Mouse (Mus musculus) cortical plate, adult 2 months (tissue): ENCODE results near the gene Tm6sf2. TPM values are rescaled to one million over a fixed set of nuclear protein-coding genes. Genes with fewer than 3 reads are reported as not detected.

Experiments used
- H3K27ac ChIP-seq: fragments of 200-500 bp; 2 replicates; pipeline ENCODE4 v1.5.1; 2012; ENCODE audit warnings: low read length, control low read depth, inconsistent platforms; ENCODE audit not compliant: insufficient read depth
- H3K4me1 ChIP-seq: fragments of 200-500 bp; 2 replicates; pipeline ENCODE4 v1.6.1; 2011; ENCODE audit warnings: low read length; ENCODE audit not compliant: control insufficient read depth, insufficient read depth
- H3K4me3 ChIP-seq: fragments of 200-500 bp; 2 replicates; pipeline ENCODE4 v1.5.1; 2011; ENCODE audit warnings: mild to moderate bottlenecking, low read length, control low read depth; ENCODE audit not compliant: insufficient read depth
- CTCF ChIP-seq: fragments of 200-500 bp; IDR thresholded peaks from 2 replicates; pipeline ENCODE4 v1.5.1; 2011; ENCODE audit warnings: mild to moderate bottlenecking, control low read depth, low read length; ENCODE audit not compliant: insufficient read depth; ENCODE audit errors: extremely low read depth
- POLR2A ChIP-seq: fragments of 200-500 bp; IDR thresholded peaks from 2 replicates; pipeline ENCODE4 v1.6.1; 2011; ENCODE audit warnings: mild to moderate bottlenecking, low read length, control low read depth; ENCODE audit not compliant: insufficient read depth; ENCODE audit errors: extremely low read depth
- polyA plus RNA-seq: library from polyadenylated mRNA; depleted of rRNA; stranded (reverse); fragments of >200 nt; gene quantifications from 2 replicates; pipeline ENCODE4 v1.2.3, GENCODE M21; 2012

Tm6sf2 gene
- polyA plus RNA-seq, 1 experiment, result 6.4 TPM

- H3K27ac ChIP-seq, result no peak overlapping the region
- TF ChIP-seq CTCF, result peak; percentile 79
- TF ChIP-seq POLR2A, result no peak
These were observed 15.3 kb downstream of the Tm6sf2 start for GRCm38 (mm10) chr8:70087836-70088650.

GRCm38 (mm10) chr8:70089296-70089960 lies 16.7 kb downstream of the Tm6sf2 start:
- TF ChIP-seq CTCF (no peak), POLR2A (no peak)
- Histone ChIP-seq H3K27ac (no peak overlapping the region), H3K4me1 (no peaks in the 10 kb centered on the region; the same call in 1 of the 2 replicates), H3K4me3 (no peak overlapping the region)

More at GRCm38 (mm10) chr8:70087836-70088650, 15.3 kb downstream of the Tm6sf2 start:
- Histone ChIP-seq H3K4me3 (peak overlapping the region; percentile 9), H3K4me1 (no peaks in the 10 kb centered on the region; the same call in 1 of the 2 replicates)

GRCm38 (mm10) chr8:70092786-70093185 lies 20.1 kb downstream of the Tm6sf2 start:
- Histone ChIP-seq H3K27ac (0 out of 2 replicates have a peak overlapping the region, but pooled peaks have one; percentile 18), H3K4me1 (no peaks in the 10 kb centered on the region; the same call in 1 of the 2 replicates), H3K4me3 (no peak overlapping the region)
- no peak for TF ChIP-seq CTCF

- peak overlapping the region; percentile 86 for H3K27ac ChIP-seq
- peaks cover 4% of the 10 kb centered on the region for H3K4me1 ChIP-seq
- H3K4me3 ChIP-seq, result no peak overlapping the region
- TF ChIP-seq CTCF, result no peak
- TF ChIP-seq POLR2A, result no peak
These were observed 26.6 kb downstream of the Tm6sf2 start for GRCm38 (mm10) chr8:70099276-70099675.

- Histone ChIP-seq H3K4me1 (peaks cover 4% of the 10 kb centered on the region), H3K4me3 (no peak overlapping the region), H3K27ac (peak overlapping the region; percentile 61)
- TF ChIP-seq CTCF, result no peak
- no peak for TF ChIP-seq POLR2A
These were observed 27.5 kb downstream of the Tm6sf2 start for GRCm38 (mm10) chr8:70100241-70100640.

GRCm38 (mm10) chr8:70104506-70104905 lies 31.8 kb downstream of the Tm6sf2 start:
- peak; percentile 51 for TF ChIP-seq CTCF
- TF ChIP-seq POLR2A, result no peak
- Histone ChIP-seq H3K27ac (no peak overlapping the region), H3K4me3 (no peak overlapping the region)

GRCm38 (mm10) chr8:70104922-70105321 lies 32.2 kb downstream of the Tm6sf2 start:
- H3K4me3 ChIP-seq, result no peak overlapping the region
- TF ChIP-seq CTCF, result no peak
- TF ChIP-seq POLR2A, result no peak
- H3K4me1 ChIP-seq, result peaks cover 5% of the 10 kb centered on the region
- H3K27ac ChIP-seq, result no peak overlapping the region

More at GRCm38 (mm10) chr8:70104506-70104905, 31.8 kb downstream of the Tm6sf2 start:
- H3K4me1 ChIP-seq, result peaks cover 4% of the 10 kb centered on the region

GRCm38 (mm10) chr8:70110451-70110850 lies 37.7 kb downstream of the Tm6sf2 start:
- Histone ChIP-seq H3K4me1 (peaks cover 12% of the 10 kb centered on the region), H3K27ac (no peak overlapping the region), H3K4me3 (no peak overlapping the region)
- no peak for TF ChIP-seq POLR2A
- TF ChIP-seq CTCF, result no peak

- TF ChIP-seq POLR2A (no peak), CTCF (no peak)
- Histone ChIP-seq H3K27ac (no peak overlapping the region), H3K4me3 (no peak overlapping the region)
These were observed 38.6 kb downstream of the Tm6sf2 start for GRCm38 (mm10) chr8:70111192-70111795.

More at GRCm38 (mm10) chr8:70111192-70111795, 38.6 kb downstream of the Tm6sf2 start:
- peaks cover 12% of the 10 kb centered on the region for H3K4me1 ChIP-seq
